Mouse (Mus musculus): ENCODE measurements at regions not wholly inside any gene's neighbourhood (a gene's known extent, or its start where the extent isn't known, plus 50 kb on each side); places are given as distances from the start of the nearest gene placed in this dataset.

GRCm38 (mm10) chr5:54741440-54741839, 743.1 kb downstream of the Stim2 start:
- Histone ChIP-seq H3K4me1 (no peaks in the 10 kb centered on the region), H3K27me3 (replicated peaks) (no peaks in the 10 kb centered on the region), H3K4me3 (no peak overlapping the region), H3K4me2 (no peak overlapping the region), H3K27ac (no peak overlapping the region), H3K9ac (no peak overlapping the region), H3K9me3 (no peaks in the 10 kb centered on the region), H3K36me3 (replicated peaks) (no peaks in the 10 kb centered on the region)
- no peak for ATAC-seq (replicated peaks)

GRCm38 (mm10) chr5:54746973-54747372, 748.7 kb downstream of the Stim2 start:
- ATAC-seq (replicated peaks) = no peak

GRCm38 (mm10) chr5:54753372-54753771, 755.1 kb downstream of the Stim2 start:
- Histone ChIP-seq H3K27ac (no peak overlapping the region), H3K4me2 (no peak overlapping the region), H3K27me3 (replicated peaks) (no peaks in the 10 kb centered on the region), H3K36me3 (replicated peaks) (no peaks in the 10 kb centered on the region), H3K4me1 (no peaks in the 10 kb centered on the region), H3K9me3 (no peaks in the 10 kb centered on the region), H3K4me3 (no peak overlapping the region), H3K9ac (no peak overlapping the region)
- ATAC-seq (replicated peaks) = no peak
- 64% methylated on average over 1 of the region's 1 CpGs for WGBS

More at GRCm38 (mm10) chr5:54746973-54747372, 748.7 kb downstream of the Stim2 start:
- 62% methylated on average over 2 of the region's 2 CpGs for WGBS
- H3K4me2 ChIP-seq = no peak overlapping the region
- H3K4me3 ChIP-seq = no peak overlapping the region
- no peak overlapping the region for H3K9ac ChIP-seq
- H3K4me1 ChIP-seq = no peaks in the 10 kb centered on the region
- no peaks in the 10 kb centered on the region for H3K9me3 ChIP-seq
- no peaks in the 10 kb centered on the region for H3K36me3 ChIP-seq (replicated peaks)
- no peak overlapping the region for H3K27ac ChIP-seq
- H3K27me3 ChIP-seq (replicated peaks) = no peaks in the 10 kb centered on the region

- no peaks in the 10 kb centered on the region for H3K9me3 ChIP-seq
- no peak overlapping the region for H3K4me2 ChIP-seq
- H3K9ac ChIP-seq = no peak overlapping the region
- H3K4me3 ChIP-seq = no peak overlapping the region
- H3K27me3 ChIP-seq (replicated peaks) = no peaks in the 10 kb centered on the region
- no peaks in the 10 kb centered on the region for H3K36me3 ChIP-seq (replicated peaks)
- no peak overlapping the region for H3K27ac ChIP-seq
- WGBS = 90% methylated on average over 3 of the region's 3 CpGs
- no peaks in the 10 kb centered on the region for H3K4me1 ChIP-seq
- ATAC-seq (replicated peaks) = no peak
Observed at GRCm38 (mm10) chr5:54759657-54760056, 761.4 kb downstream of the Stim2 start.

- no peak for ATAC-seq (replicated peaks)
- Histone ChIP-seq H3K36me3 (replicated peaks) (no peaks in the 10 kb centered on the region), H3K4me1 (no peaks in the 10 kb centered on the region), H3K9me3 (no peaks in the 10 kb centered on the region), H3K4me3 (no peak overlapping the region), H3K4me2 (no peak overlapping the region), H3K9ac (no peak overlapping the region), H3K27me3 (replicated peaks) (no peaks in the 10 kb centered on the region), H3K27ac (no peak overlapping the region)
- WGBS = 15% methylated on average over 1 of the region's 1 CpGs
Observed at GRCm38 (mm10) chr5:54763019-54763418, 764.7 kb downstream of the Stim2 start.

- Histone ChIP-seq H3K4me2 (no peak overlapping the region), H3K9me3 (no peaks in the 10 kb centered on the region), H3K9ac (no peak overlapping the region), H3K4me3 (no peak overlapping the region), H3K4me1 (peaks cover 9% of the 10 kb centered on the region), H3K27me3 (replicated peaks) (no peaks in the 10 kb centered on the region), H3K27ac (peak overlapping the region; percentile 19), H3K36me3 (replicated peaks) (no peaks in the 10 kb centered on the region)
- WGBS = 15% methylated on average over 6 of the region's 6 CpGs
- peak; percentile 97 for ATAC-seq (replicated peaks)
Observed at GRCm38 (mm10) chr5:54796953-54797450, 798.7 kb downstream of the Stim2 start.

- Histone ChIP-seq H3K4me3 (no peak overlapping the region), H3K9ac (no peak overlapping the region), H3K27ac (no peak overlapping the region), H3K9me3 (no peaks in the 10 kb centered on the region), H3K27me3 (replicated peaks) (no peaks in the 10 kb centered on the region), H3K36me3 (replicated peaks) (no peaks in the 10 kb centered on the region), H3K4me2 (no peak overlapping the region), H3K4me1 (no peaks in the 10 kb centered on the region)
- no peak for ATAC-seq (replicated peaks)
- WGBS = 91% methylated on average over 2 of the region's 2 CpGs
Observed at GRCm38 (mm10) chr5:54827076-54827475, 828.8 kb downstream of the Stim2 start.

All from midbrain, embryonic 15.5 days (tissue).